Mouse (Mus musculus): ENCODE results near the gene Zmat3. TPM values are rescaled to one million over a fixed set of nuclear protein-coding genes. Genes with fewer than 3 reads are reported as not detected.

The Zmat3 gene
- polyA plus RNA-seq, 1 experiment from 2014 or later, result 10.6 TPM

GRCm38 (mm10) chr3:32364195-32364594 lies 1.6 kb downstream of the Zmat3 start:
- Histone ChIP-seq H3K4me1 (ENCODE audit: control insufficient read depth, insufficient read depth, low read length) (0 out of 2 replicates have a peak, but pooled peaks cover 3% of the 10 kb centered on the region), H3K9me3 (ENCODE audit: control insufficient read depth, low read length) (no peaks in the 10 kb centered on the region), H3K27ac (ENCODE audit: low read depth, low read length) (no peak overlapping the region), H3K27me3 (ENCODE audit: control insufficient read depth, insufficient read depth, low read length) (no peaks in the 10 kb centered on the region), H3K4me3 (ENCODE audit: low read depth, low read length) (0 out of 2 replicates have a peak overlapping the region, but pooled peaks have one; percentile 1), H3K36me3 (ENCODE audit: control insufficient read depth, insufficient read depth, low read length) (no peaks in the 10 kb centered on the region), H3K4me2 (ENCODE audit: low read depth) (peak overlapping the region; percentile 79), H3K9ac (ENCODE audit: low read length) (no peak overlapping the region)
- no peak for ATAC-seq (ENCODE audit: insufficient read depth, low FRiP score, low TSS enrichment)
- WGBS, result 44% methylated on average over 4 of the region's 4 CpGs
- no peak for DNase-seq (ENCODE audit: low spot score)

DNA sequence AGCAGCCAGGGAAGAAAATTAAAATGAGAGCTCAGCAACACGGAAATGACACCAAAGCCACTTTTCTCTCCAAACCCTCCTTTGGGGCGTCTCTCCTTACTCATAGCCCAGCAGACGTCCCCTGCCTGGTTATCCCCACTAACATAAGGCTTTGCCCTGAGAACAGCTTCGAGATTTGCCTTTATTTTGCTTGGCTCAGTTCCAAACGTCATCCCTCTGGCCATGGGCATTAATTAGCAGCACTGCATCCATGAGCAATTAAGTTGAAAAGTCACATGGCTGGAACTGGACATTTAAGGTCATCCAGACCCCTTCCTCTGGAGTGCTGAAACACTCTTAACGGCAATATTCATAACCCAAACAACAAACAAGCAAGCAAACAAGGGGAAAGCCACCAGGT lies 4.6 kb downstream of the Zmat3 start:
- no peak for ATAC-seq (ENCODE audit: insufficient read depth, low FRiP score, low TSS enrichment)
- Histone ChIP-seq H3K4me2 (ENCODE audit: low read depth) (no peak overlapping the region), H3K4me3 (ENCODE audit: low read depth, low read length) (no peak overlapping the region), H3K27me3 (ENCODE audit: control insufficient read depth, insufficient read depth, low read length) (no peaks in the 10 kb centered on the region), H3K27ac (ENCODE audit: low read depth, low read length) (no peak overlapping the region), H3K36me3 (ENCODE audit: control insufficient read depth, insufficient read depth, low read length) (no peaks in the 10 kb centered on the region; the same call in 1 of the 2 replicates), H3K4me1 (ENCODE audit: control insufficient read depth, insufficient read depth, low read length) (0 out of 2 replicates have a peak, but pooled peaks cover 3% of the 10 kb centered on the region), H3K9me3 (ENCODE audit: control insufficient read depth, low read length) (no peaks in the 10 kb centered on the region), H3K9ac (ENCODE audit: low read length) (no peak overlapping the region)
- DNase-seq (ENCODE audit: low spot score), result no peak
- 69% methylated on average over 6 of the region's 6 CpGs for WGBS

DNA sequence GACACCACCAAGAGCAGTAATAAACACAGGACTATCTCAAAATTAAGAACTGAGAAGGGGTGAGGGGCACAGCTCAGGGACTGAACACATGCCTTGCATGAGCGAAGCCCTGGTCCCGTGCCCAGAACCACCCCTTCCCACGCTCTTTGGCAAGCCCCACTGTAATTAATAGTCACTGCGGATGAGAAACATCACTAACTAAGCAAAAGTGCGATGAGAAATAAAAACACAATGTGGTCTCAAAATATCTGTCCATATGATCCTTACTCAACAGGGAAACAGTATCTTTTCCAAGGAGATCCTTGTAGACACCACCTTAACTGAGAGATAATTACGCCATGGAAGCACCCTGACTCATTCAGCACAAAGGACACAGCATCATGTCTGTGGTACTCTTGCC lies 17.9 kb downstream of the Zmat3 start:
- Histone ChIP-seq H3K27ac (ENCODE audit: low read depth, low read length) (no peak overlapping the region), H3K27me3 (ENCODE audit: control insufficient read depth, insufficient read depth, low read length) (no peaks in the 10 kb centered on the region), H3K9me3 (ENCODE audit: control insufficient read depth, low read length) (no peaks in the 10 kb centered on the region), H3K4me2 (ENCODE audit: low read depth) (no peak overlapping the region), H3K4me1 (ENCODE audit: control insufficient read depth, insufficient read depth, low read length) (no peaks in the 10 kb centered on the region), H3K4me3 (ENCODE audit: low read depth, low read length) (no peak overlapping the region), H3K36me3 (ENCODE audit: control insufficient read depth, insufficient read depth, low read length) (0 out of 2 replicates have a peak, but pooled peaks cover 4% of the 10 kb centered on the region), H3K9ac (ENCODE audit: low read length) (no peak overlapping the region)
- WGBS, result 91% methylated on average over 6 of the region's 6 CpGs
- no peak for DNase-seq (ENCODE audit: low spot score)
- ATAC-seq (ENCODE audit: insufficient read depth, low FRiP score, low TSS enrichment), result no peak

- H3K9me3 ChIP-seq (ENCODE audit: control insufficient read depth, low read length), result no peaks in the 10 kb centered on the region
- H3K4me3 ChIP-seq (ENCODE audit: low read depth, low read length), result no peak overlapping the region
- WGBS, result 87% methylated on average over 11 of the region's 11 CpGs
- H3K4me1 ChIP-seq (ENCODE audit: control insufficient read depth, insufficient read depth, low read length), result no peaks in the 10 kb centered on the region
- no peak overlapping the region for H3K4me2 ChIP-seq (ENCODE audit: low read depth)
- DNase-seq (ENCODE audit: low spot score) (no peak), ATAC-seq (ENCODE audit: insufficient read depth, low FRiP score, low TSS enrichment) (no peak)
- H3K27ac ChIP-seq (ENCODE audit: low read depth, low read length), result no peak overlapping the region
- 0 out of 2 replicates have a peak, but pooled peaks cover 6% of the 10 kb centered on the region for H3K36me3 ChIP-seq (ENCODE audit: control insufficient read depth, insufficient read depth, low read length)
- no peaks in the 10 kb centered on the region for H3K27me3 ChIP-seq (ENCODE audit: control insufficient read depth, insufficient read depth, low read length)
- H3K9ac ChIP-seq (ENCODE audit: low read length), result no peak overlapping the region
These were observed 20.6 kb downstream of the Zmat3 start for GRCm38 (mm10) chr3:32345249-32345648.

- Histone ChIP-seq H3K9me3 (ENCODE audit: control insufficient read depth, low read length) (no peaks in the 10 kb centered on the region), H3K27ac (ENCODE audit: low read depth, low read length) (no peak overlapping the region), H3K4me2 (ENCODE audit: low read depth) (no peak overlapping the region), H3K4me1 (ENCODE audit: control insufficient read depth, insufficient read depth, low read length) (no peaks in the 10 kb centered on the region), H3K27me3 (ENCODE audit: control insufficient read depth, insufficient read depth, low read length) (no peaks in the 10 kb centered on the region), H3K4me3 (ENCODE audit: low read depth, low read length) (no peak overlapping the region), H3K9ac (ENCODE audit: low read length) (no peak overlapping the region), H3K36me3 (ENCODE audit: control insufficient read depth, insufficient read depth, low read length) (0 out of 2 replicates have a peak, but pooled peaks cover 6% of the 10 kb centered on the region)
- 83% methylated on average over 5 of the region's 5 CpGs for WGBS
- ATAC-seq (ENCODE audit: insufficient read depth, low FRiP score, low TSS enrichment) (no peak), DNase-seq (ENCODE audit: low spot score) (no peak)
These were observed 21.0 kb downstream of the Zmat3 start for GRCm38 (mm10) chr3:32344825-32345224.

- Histone ChIP-seq H3K4me3 (ENCODE audit: low read depth, low read length) (no peak overlapping the region), H3K9me3 (ENCODE audit: control insufficient read depth, low read length) (no peaks in the 10 kb centered on the region), H3K36me3 (ENCODE audit: control insufficient read depth, insufficient read depth, low read length) (0 out of 2 replicates have a peak, but pooled peaks cover 6% of the 10 kb centered on the region), H3K27me3 (ENCODE audit: control insufficient read depth, insufficient read depth, low read length) (no peaks in the 10 kb centered on the region), H3K27ac (ENCODE audit: low read depth, low read length) (no peak overlapping the region), H3K4me1 (ENCODE audit: control insufficient read depth, insufficient read depth, low read length) (no peaks in the 10 kb centered on the region), H3K4me2 (ENCODE audit: low read depth) (no peak overlapping the region), H3K9ac (ENCODE audit: low read length) (no peak overlapping the region)
- ATAC-seq (ENCODE audit: insufficient read depth, low FRiP score, low TSS enrichment), result no peak
- WGBS, result 91% methylated on average over 12 of the region's 12 CpGs
- no peak for DNase-seq (ENCODE audit: low spot score)
These were observed 22.4 kb downstream of the Zmat3 start for GRCm38 (mm10) chr3:32343371-32343770.

DNA sequence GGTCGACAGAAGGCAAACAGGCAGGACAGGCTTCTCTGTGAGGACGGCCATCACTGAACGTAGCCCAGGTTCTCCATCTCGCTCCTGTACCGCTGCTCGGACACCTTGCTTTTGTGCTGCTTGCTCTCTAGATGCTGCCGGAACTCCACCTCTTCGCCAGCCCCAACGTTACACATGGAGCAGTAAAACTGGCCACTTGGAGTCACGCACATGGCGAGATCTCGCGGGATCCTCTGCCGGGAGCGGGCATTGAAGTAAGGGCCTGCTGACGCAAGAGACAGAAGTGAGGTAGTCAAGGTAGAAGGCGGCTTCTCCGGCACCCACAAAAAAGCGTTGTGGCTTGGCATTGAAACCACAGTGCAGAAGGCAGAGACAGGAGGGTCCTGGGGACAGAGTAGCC lies 24.4 kb downstream of the Zmat3 start:
- no peak overlapping the region for H3K4me3 ChIP-seq (ENCODE audit: low read depth, low read length)
- 0 out of 2 replicates have a peak, but pooled peaks cover 6% of the 10 kb centered on the region for H3K36me3 ChIP-seq (ENCODE audit: control insufficient read depth, insufficient read depth, low read length)
- no peaks in the 10 kb centered on the region for H3K27me3 ChIP-seq (ENCODE audit: control insufficient read depth, insufficient read depth, low read length)
- 96% methylated on average over 19 of the region's 19 CpGs for WGBS
- DNase-seq (ENCODE audit: low spot score) (no peak), ATAC-seq (ENCODE audit: insufficient read depth, low FRiP score, low TSS enrichment) (no peak)
- H3K9me3 ChIP-seq (ENCODE audit: control insufficient read depth, low read length), result no peaks in the 10 kb centered on the region
- no peak overlapping the region for H3K4me2 ChIP-seq (ENCODE audit: low read depth)
- H3K9ac ChIP-seq (ENCODE audit: low read length), result no peak overlapping the region
- no peak overlapping the region for H3K27ac ChIP-seq (ENCODE audit: low read depth, low read length)
- no peaks in the 10 kb centered on the region for H3K4me1 ChIP-seq (ENCODE audit: control insufficient read depth, insufficient read depth, low read length)

DNA sequence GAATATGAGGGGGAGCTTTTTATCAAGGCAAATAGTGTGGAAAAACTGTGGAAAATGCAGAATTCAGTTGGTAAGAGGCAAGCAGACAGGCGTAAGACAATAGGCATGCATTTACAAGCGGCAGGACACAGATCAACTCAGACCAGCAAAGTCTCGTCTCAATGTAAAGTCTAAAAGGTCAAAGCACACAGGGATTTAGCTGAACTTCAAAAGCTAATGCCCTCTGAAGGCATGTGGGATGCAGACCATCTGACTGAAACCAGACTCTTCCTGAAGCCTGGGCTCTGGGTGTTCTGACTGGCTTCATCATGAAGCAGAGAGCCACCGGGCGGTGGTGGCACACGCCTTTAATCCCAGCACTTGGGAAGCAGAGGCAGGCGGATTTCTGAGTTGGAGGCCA lies 27.6 kb downstream of the Zmat3 start:
- WGBS, result 83% methylated on average over 7 of the region's 7 CpGs
- H3K27me3 ChIP-seq (ENCODE audit: control insufficient read depth, insufficient read depth, low read length), result no peaks in the 10 kb centered on the region
- DNase-seq (ENCODE audit: low spot score), result no peak
- H3K9me3 ChIP-seq (ENCODE audit: control insufficient read depth, low read length), result no peaks in the 10 kb centered on the region
- ATAC-seq (ENCODE audit: insufficient read depth, low FRiP score, low TSS enrichment), result no peak
- no peak overlapping the region for H3K27ac ChIP-seq (ENCODE audit: low read depth, low read length)
- H3K4me2 ChIP-seq (ENCODE audit: low read depth), result no peak overlapping the region
- no peak overlapping the region for H3K4me3 ChIP-seq (ENCODE audit: low read depth, low read length)
- H3K36me3 ChIP-seq (ENCODE audit: control insufficient read depth, insufficient read depth, low read length), result 0 out of 2 replicates have a peak, but pooled peaks cover 2% of the 10 kb centered on the region
- no peaks in the 10 kb centered on the region for H3K4me1 ChIP-seq (ENCODE audit: control insufficient read depth, insufficient read depth, low read length)
- H3K9ac ChIP-seq (ENCODE audit: low read length), result no peak overlapping the region

- DNase-seq (ENCODE audit: low spot score), result no peak
- H3K9ac ChIP-seq (ENCODE audit: low read length), result no peak overlapping the region
- 0 out of 2 replicates have a peak, but pooled peaks cover 2% of the 10 kb centered on the region for H3K36me3 ChIP-seq (ENCODE audit: control insufficient read depth, insufficient read depth, low read length)
- no peak for ATAC-seq (ENCODE audit: insufficient read depth, low FRiP score, low TSS enrichment)
- H3K4me1 ChIP-seq (ENCODE audit: control insufficient read depth, insufficient read depth, low read length), result no peaks in the 10 kb centered on the region
- no peak overlapping the region for H3K4me2 ChIP-seq (ENCODE audit: low read depth)
- no peaks in the 10 kb centered on the region for H3K9me3 ChIP-seq (ENCODE audit: control insufficient read depth, low read length)
- 89% methylated on average over 7 of the region's 7 CpGs for WGBS
- H3K27ac ChIP-seq (ENCODE audit: low read depth, low read length), result no peak overlapping the region
- no peaks in the 10 kb centered on the region for H3K27me3 ChIP-seq (ENCODE audit: control insufficient read depth, insufficient read depth, low read length)
- no peak overlapping the region for H3K4me3 ChIP-seq (ENCODE audit: low read depth, low read length)
These were observed 28.0 kb downstream of the Zmat3 start for GRCm38 (mm10) chr3:32337770-32338169.
